Mouse (Mus musculus) lung, postnatal 10 days (tissue): Measurements from ENCODE around the gene Eps8l3.

Source experiments
- DNase-seq: peaks from one replicate; pipeline ENCODE4 v3.0.0; 2021

Eps8l3 gene

GRCm38 (mm10) chr3:107898691-107899090, 21.7 kb downstream of the Eps8l3 start:
- no peak for DNase-seq

GRCm38 (mm10) chr3:107900955-107901673, 24.1 kb downstream of the Eps8l3 start:
- DNase-seq, result peak; percentile 5

- no peak for DNase-seq
These were observed 28.9 kb downstream of the Eps8l3 start for GRCm38 (mm10) chr3:107905942-107906341.

GRCm38 (mm10) chr3:107916674-107917073, 39.6 kb downstream of the Eps8l3 start:
- no peak for DNase-seq

- no peak for DNase-seq
These were observed 40.1 kb downstream of the Eps8l3 start for GRCm38 (mm10) chr3:107917097-107917496.

- peak; percentile 74 for DNase-seq
These were observed 40.9 kb downstream of the Eps8l3 start for GRCm38 (mm10) chr3:107917783-107918408.

GRCm38 (mm10) chr3:107920348-107920747, 43.3 kb downstream of the Eps8l3 start:
- no peak for DNase-seq

- no peak for DNase-seq
These were observed 48.3 kb downstream of the Eps8l3 start for GRCm38 (mm10) chr3:107925335-107925734.

- no peak for DNase-seq
These were observed 50.8 kb downstream of the Eps8l3 start for GRCm38 (mm10) chr3:107927841-107928240.

- peak; percentile 26 for DNase-seq
These were observed 51.7 kb downstream of the Eps8l3 start for GRCm38 (mm10) chr3:107928691-107929090.

- no peak for DNase-seq
These were observed 52.2 kb downstream of the Eps8l3 start for GRCm38 (mm10) chr3:107929243-107929642.

GRCm38 (mm10) chr3:107929731-107930130, 52.7 kb downstream of the Eps8l3 start:
- DNase-seq, result peak; percentile 29

GRCm38 (mm10) chr3:107931134-107931533, 54.1 kb downstream of the Eps8l3 start:
- no peak for DNase-seq

GRCm38 (mm10) chr3:107931670-107932069, 54.6 kb downstream of the Eps8l3 start, which contains the start of gene Gstm7:
Gene Gstm7 (minus strand): TSS chr3:107931817.
- DNase-seq, result peak; percentile 99

- peak; percentile 18 for DNase-seq
These were observed 55.1 kb downstream of the Eps8l3 start for GRCm38 (mm10) chr3:107932128-107932527.

- no peak for DNase-seq
These were observed 58.2 kb downstream of the Eps8l3 start for GRCm38 (mm10) chr3:107935268-107935667.

GRCm38 (mm10) chr3:107935888-107936287, 58.9 kb downstream of the Eps8l3 start:
- no peak for DNase-seq

GRCm38 (mm10) chr3:107939403-107939802, 62.4 kb downstream of the Eps8l3 start:
- peak; percentile 86 for DNase-seq

GRCm38 (mm10) chr3:107939830-107940229, 62.8 kb downstream of the Eps8l3 start:
- DNase-seq, result no peak

- DNase-seq, result no peak
These were observed 63.5 kb downstream of the Eps8l3 start for GRCm38 (mm10) chr3:107940524-107940923.

GRCm38 (mm10) chr3:107941261-107941660, 64.2 kb downstream of the Eps8l3 start:
- DNase-seq, result no peak
